ENCODE assay signal across 8 mouse cellular contexts in the genomic region with DNA sequence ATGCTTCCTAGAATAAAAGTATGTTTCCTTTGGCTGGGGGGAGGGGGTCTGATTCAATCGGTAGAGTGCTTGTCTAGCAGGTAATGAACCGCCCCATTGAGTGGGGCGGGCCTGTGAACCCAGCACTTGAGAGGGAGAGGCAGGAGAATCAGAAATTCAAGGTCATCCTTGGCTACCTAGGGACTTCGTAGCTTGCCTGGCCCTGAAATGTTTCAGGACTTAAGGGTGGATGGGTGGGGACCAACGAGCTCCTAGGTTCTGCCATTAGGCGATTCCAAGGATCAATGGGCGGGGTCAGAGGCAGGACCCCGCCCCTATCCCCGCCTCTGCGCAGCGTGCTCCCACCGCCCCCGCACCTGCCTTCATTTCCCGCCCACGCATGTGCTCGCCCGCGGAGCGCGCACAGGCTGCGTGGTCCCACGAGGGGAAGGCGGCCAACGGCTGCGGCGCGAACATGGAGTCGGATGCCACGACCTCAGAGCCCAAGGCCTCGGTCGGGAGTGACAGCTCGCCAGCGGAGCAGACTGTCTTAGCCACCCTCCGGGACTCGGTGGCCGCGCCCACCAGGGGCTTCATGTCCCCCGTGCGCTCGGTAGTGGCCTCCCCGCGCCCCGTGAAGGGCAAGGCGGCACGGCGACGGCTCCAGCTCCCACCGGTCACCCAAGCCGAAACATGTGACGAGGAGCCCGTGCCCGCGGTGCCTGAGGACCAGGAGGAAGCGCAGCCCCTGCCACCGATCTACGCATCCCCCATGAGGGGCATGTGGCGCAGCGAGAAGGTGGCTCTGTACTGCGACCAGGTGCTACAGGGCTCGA. TPM values are rescaled to one million over a fixed set of nuclear protein-coding genes. Genes with fewer than 3 reads are reported as not detected.
DNase-seq lines count a peak whose midpoint lies in the region; ATAC-seq lines count a peak whose summit lies in the region.

A gene (plus strand): TSS at position 393 of the 815 bp plus-strand sequence.

- intact Hi-C loops in heart, postnatal 25 days (cut with DNase I) = no loop called here

- H3K4me2 ChIP-seq in forebrain, embryonic 16.5 days (ENCODE audit: low read length) = peak within 1 kb of the TSS; percentile 96

- DNase-seq in ES-CJ7 (ENCODE audit: low read depth, low spot score) = peak; percentile 96
- peak; percentile 77 to 81 for DNase-seq in cerebellum, adult 18-20 months
- DNase-seq in heart, postnatal 25 days (ENCODE audit: low spot score) = peak; percentile 33
- peak; percentile 67 to 85 for DNase-seq in layer of hippocampus, adult 18-20 months (ENCODE audit: low spot score in 2 of 2)
- peak; percentile 54 to 59 for DNase-seq in lung, adult 18-20 months
- DNase-seq in thymus, adult 18-20 months = peak; percentile 44 to 65

- H3K27ac ChIP-seq in forebrain, embryonic 16.5 days (ENCODE audit: low read length) = no peak within 1 kb of the TSS

- H3K36me3 ChIP-seq in forebrain, embryonic 16.5 days (ENCODE audit: control insufficient read depth, insufficient read depth) = no peaks in the 10 kb centered on the region

- ATAC-seq in forebrain, embryonic 16.5 days = peak; percentile 92
- ATAC-seq in neutrophil, adult 5-6 weeks (ENCODE audit: extremely low read depth, insufficient number of reproducible peaks, low FRiP score, poor library complexity, severe bottlenecking) = peak; percentile 76

- H3K9me3 ChIP-seq in forebrain, embryonic 16.5 days (ENCODE audit: control insufficient read depth, low read length) = no peaks in the 10 kb centered on the region

- WGBS in forebrain, embryonic 16.5 days = 2% methylated on average over 56 of the region's 60 CpGs

- H3K9ac ChIP-seq in forebrain, embryonic 16.5 days (replicated peaks; ENCODE audit: low read depth, low read length) = peak within 1 kb of the TSS; percentile 62

- peak within 1 kb of the TSS; percentile 69 for H3K4me3 ChIP-seq in forebrain, embryonic 16.5 days (replicated peaks; ENCODE audit: low read length)

- peaks cover 8% of the 10 kb centered on the region; the same call in 1 of the 2 replicates for H3K27me3 ChIP-seq in forebrain, embryonic 16.5 days (replicated peaks; ENCODE audit: control insufficient read depth, insufficient read depth, low read length)

- peaks cover 7% of the 10 kb centered on the region for H3K4me1 ChIP-seq in forebrain, embryonic 16.5 days (replicated peaks; ENCODE audit: control insufficient read depth, insufficient read depth, low read length)

RNA-seq across cellular contexts. Expression of the gene that starts here (rescaled TPM):
- 0.14 and 0.67 TPM in 2 replicates for polyA plus RNA-seq in forebrain, embryonic 16.5 days (2015; fragmentation: Nextera tagmentation; extraction: Ambion mirVana)
- total RNA-seq in heart, postnatal 25 days (2021) = not detected
- 1 to 10 TPM; 4.3 to 4.4 TPM for total RNA-seq in layer of hippocampus, adult 18-20 months (2021)
- 5.5 and 6.1 TPM in 2 replicates for total RNA-seq in neutrophil, adult 5-6 weeks (2017)

Comparison
In these comparisons a context has a peak if more than half of its experiments do, and no peak if none do; other contexts are left out.
1. Peak in ATAC-seq, H3K4me3 ChIP-seq, H3K9ac ChIP-seq and H3K4me2 ChIP-seq in forebrain, embryonic 16.5 days; RNA of the gene not detected or under 1 TPM.
2. Peak in DNase-seq in heart, postnatal 25 days; RNA of the gene not detected or under 1 TPM.
3. DNase-seq: peak in every context shown above with its lines; median percentile 96 in ES-CJ7; 79 in cerebellum, adult 18-20 months; 76 in layer of hippocampus, adult 18-20 months; 56 in lung, adult 18-20 months; 54 in thymus, adult 18-20 months; 33 in heart, postnatal 25 days.